Mouse (Mus musculus) spleen, adult 12 weeks (tissue): ENCODE measurements around the gene Cfap74.
"Not testable (repeated sequence)": the region's sequence is repeated elsewhere in the genome, so short reads cannot be mapped to it uniquely, and the experiment has no call there.

Experiments used
- DNase-seq: peaks from one replicate; pipeline ENCODE4 v3.0.0; 2022; ENCODE audit warnings: low spot score

Cfap74 gene

GRCm38 (mm10) chr4:155469590-155470262, 60.7 kb downstream of the Cfap74 start:
- no peak for DNase-seq

DNA sequence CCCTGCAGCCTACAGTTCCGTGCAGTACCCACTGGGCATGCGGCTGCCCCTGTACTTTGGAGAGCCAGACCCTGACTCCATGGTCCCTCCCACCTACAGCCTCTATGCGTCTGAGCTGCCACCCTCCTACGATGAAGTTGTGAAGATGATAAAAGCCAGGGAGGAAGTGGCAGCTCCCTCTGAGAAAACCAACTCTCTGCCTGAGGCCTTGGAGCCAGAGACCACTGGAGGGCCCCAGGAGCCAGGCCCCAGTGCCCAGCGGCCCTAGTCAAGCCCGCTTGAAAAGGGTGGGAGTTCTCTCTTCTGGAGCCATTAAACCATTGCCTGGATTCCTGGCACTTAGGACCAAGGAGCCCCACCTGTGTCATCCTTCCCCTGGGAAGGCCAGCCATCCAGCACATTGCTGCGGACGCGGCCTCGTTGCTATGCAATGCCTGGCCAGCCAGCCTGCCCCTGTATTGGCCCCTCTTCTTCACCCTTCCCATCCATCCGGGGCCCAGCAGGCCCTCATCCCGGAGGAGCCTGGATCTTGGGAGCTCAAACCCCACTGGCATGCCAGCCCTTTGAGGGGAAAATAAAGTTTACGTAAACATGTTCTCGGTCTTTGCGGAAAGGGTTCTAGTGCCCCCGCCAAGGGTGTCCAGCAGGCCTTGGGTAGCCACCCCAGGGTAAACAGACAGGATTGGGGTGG, 61.4 kb downstream of the Cfap74 start:
- no peak for DNase-seq

- no peak for DNase-seq
These were observed 62.0 kb downstream of the Cfap74 start for GRCm38 (mm10) chr4:155470997-155471396.

DNA sequence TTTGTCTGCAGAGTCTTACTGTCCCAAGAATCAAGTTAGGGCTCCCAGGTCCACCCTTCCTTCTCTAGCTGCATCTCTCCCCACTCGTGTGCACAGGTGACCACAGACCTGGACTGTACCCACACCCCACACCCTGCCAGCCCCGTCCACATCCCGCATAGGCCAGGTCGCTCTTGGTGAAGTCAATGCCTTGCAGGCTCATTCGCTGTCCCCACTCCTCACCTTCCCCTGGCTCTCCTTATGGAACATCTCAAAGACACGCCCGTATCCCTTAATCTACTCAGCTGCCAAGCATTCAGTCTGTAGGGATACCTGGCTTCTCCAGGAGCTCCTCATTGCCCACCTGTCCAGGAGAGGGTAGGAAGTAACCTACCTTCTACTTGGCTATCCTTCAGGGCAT, 62.4 kb downstream of the Cfap74 start:
- no peak for DNase-seq

- no peak for DNase-seq
These were observed 63.8 kb downstream of the Cfap74 start for GRCm38 (mm10) chr4:155472716-155473290.

DNA sequence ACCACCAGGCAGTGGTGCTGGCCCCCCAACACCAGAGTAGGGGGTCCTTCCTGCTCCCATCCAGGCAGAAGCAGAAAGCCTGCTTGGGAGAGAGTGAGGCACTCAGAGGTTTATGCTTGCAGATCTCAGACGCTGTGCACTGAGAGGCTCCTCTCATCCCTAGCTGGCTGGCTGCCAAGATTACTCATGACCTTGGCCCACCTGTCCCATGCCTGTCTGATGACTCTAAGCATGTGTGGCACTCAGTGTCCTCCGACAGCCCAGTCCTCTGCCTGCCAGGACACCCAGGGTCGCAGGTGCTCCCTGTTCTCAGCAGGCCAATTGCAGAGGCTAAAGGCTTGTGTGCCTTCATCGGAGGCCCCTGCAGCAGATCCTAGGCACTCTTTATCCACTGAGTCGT, 64.3 kb downstream of the Cfap74 start:
- no peak for DNase-seq

- DNase-seq = not testable (repeated sequence)
These were observed 64.8 kb downstream of the Cfap74 start for GRCm38 (mm10) chr4:155473796-155474195.

DNA sequence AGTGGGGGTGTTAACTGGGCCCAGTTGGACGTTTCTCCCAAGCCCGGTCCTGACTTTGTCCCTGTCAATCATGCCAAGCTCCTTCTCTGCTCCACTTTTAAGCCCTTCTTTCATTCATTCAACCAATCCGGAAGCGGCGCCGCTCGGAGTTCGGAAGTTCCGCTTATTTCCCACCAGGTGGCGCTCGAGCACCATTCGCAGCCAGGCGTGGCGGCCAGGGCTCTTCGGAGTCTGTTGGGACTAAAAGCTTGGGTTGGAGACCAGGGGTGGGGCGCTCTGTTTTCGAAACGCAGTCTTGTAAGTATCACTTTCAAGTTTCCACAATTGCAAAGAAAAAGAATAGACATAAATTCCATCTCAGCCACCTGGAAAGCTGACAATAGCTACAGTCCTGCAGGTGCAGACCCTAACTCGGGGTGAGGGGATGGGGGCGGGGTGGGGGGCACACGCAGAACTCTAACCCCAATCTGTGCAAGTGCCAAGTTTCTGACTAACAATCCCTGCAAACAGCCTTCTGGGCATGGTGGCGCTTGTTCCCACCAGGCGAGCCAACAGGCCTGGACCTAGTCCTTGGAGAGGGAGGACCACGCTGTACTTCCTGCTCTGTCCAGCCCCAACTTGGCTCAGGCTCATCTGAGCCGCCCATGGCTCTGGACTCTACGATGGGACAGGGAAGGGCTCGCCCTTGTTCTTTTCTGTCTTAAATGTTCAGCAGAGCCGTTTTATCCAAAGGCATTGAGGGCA, 72.6 kb downstream of the Cfap74 start:
- peak; percentile 71 for DNase-seq

DNA sequence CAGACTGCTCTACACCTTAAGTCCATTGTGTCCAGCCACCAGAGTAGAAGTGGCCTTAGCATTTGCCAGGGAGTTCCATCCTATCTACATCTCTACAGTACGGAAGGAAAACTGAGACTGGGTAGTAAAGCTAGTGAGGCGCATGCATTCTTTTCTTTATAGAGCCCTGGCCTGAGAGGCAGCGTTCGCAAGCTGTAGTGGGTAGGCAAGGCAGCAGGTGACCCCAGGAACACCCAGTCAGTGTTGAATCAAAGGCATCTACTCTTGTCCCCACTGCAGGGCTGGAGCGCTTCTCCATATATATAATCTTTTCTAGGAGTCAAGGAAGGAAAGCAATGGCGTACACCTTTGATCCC, 73.1 kb downstream of the Cfap74 start:
- no peak for DNase-seq

DNA sequence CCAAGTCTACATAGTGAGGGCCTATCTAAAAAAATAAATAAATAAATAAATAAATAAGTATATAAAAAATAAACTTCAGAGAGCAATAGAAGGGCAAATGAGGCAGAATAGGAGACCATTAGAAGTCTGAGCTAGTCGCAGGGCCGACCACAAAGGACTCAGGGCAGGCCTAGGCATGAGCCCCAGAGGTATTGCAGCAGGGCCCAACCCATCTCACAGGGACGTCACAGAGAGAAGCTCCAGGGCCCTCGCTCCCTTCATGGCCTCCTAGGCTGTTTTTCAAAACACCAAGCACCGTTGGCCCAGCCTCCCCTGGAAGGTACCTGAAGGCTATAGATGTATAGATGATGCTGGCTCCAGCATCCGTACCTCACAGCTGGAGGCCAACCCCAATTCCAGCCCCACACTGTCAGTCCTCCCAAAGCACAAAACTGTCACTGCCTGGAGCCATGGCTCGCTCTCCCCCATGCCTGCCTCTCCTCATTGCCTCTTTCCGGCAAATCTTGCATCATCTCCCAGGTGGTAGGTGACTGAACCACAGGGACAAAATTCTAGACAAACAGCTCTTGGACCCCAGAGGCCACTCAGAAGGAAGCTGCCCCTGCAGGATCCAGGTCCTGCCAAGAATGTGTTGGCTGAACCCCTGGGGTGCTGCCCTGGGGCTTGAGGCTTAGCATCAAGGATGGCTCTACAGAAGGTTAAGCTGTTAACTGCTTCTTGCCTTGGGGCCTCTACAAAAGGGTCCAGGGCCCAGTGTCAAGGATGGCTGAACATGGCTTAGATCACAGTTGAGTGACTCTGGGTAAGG, 73.9 kb downstream of the Cfap74 start:
- DNase-seq = no peak

DNA sequence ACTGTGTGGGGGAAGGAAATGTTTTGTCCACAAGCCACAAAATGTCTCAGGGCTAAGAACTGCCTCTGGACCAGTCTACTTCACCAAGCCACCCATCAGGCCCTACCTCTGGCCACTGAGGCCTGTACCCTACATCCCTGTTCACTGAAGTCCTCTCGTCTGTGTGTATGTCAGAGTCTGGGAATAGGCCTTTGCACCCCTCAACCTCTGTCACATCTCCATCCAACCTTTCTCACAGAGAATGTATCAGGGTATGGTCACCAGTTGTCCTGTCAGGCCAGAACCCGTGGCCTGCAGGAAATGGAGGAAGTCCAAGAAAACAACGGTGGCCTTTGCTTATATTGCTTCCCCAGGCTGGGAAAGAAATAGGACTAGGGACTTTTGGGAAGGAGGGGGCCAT, 76.5 kb downstream of the Cfap74 start:
- DNase-seq = no peak

- DNase-seq = no peak
These were observed 78.8 kb downstream of the Cfap74 start for GRCm38 (mm10) chr4:155487746-155488145.

DNA sequence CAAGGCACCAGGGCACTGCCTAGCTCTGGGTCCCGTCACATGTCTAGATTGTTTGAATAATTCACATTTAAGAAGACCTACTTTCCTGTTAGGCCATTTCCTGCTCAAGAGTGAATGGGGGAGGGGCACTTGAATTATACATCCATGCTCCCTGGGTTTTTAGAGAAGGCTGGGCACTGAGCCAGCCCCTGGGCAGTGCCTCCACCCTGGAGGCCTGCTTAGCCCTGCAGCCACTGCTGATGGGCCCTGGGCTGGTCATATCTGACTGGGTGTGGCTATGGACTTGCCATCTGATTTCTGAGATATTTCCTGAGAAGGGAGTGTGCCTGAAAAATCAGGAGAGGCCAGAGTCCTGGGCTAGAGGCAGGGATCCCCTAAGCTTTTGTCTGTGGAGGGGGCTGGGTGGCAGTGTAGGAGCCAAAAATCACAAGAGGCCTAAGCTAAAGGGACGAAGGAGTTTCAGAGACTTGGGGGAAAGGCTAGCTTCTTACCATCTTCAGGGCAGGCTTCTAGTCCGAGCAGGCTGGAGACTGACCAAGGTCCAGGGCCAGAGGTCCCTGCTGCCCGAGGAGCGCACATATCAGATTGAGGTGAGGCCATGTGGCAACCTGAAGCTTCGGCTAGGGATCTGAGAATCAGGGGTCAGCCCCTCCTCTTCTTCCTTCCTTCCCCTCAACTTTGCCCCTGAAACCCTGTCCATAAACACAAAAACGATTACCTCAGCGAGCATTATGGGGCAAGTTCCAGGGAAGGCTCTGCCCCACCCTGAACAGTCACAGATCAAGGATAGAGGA, 79.4 kb downstream of the Cfap74 start:
- peak; percentile 37 for DNase-seq

GRCm38 (mm10) chr4:155489101-155489970, 80.3 kb downstream of the Cfap74 start:
- DNase-seq = no peak

- DNase-seq = no peak
These were observed 81.5 kb downstream of the Cfap74 start for GRCm38 (mm10) chr4:155490456-155490855.

- peak; percentile 86 for DNase-seq
These were observed 82.1 kb downstream of the Cfap74 start, which contains the start of gene Gnb1 for GRCm38 (mm10) chr4:155490990-155491504. Gnb1 (plus strand) TSS chr4:155491361.

DNA sequence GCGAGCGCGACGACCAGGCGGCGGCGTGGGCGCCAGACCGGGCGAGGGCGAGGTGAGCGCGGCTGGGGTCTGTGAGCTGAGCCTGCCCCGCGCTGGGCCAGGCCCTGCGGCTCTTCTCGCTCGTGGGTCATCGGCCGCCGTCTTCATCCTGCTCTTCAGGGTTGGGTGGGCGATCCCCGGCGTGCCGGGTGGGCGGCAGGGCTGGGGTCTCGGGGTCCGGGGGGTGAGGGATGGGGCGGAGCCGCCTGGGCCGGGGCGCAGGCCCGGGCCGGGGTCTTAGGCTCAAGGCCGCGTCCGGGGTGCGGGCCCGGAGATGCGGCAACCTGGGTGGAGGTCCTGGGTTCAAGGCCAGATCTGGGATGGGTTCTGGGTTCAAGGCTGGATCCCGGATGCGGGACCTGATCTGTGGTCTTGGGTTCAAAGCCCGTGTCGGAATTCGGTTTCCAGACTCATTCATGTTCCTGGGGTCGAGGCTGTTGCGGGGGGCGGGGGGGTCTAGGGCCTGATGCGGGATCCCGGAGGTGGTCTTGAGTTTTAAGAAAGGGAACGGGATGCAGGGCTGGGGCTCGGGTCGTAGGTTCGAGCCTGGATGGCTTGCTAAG, 82.6 kb downstream of the Cfap74 start:
- DNase-seq = no peak

DNA sequence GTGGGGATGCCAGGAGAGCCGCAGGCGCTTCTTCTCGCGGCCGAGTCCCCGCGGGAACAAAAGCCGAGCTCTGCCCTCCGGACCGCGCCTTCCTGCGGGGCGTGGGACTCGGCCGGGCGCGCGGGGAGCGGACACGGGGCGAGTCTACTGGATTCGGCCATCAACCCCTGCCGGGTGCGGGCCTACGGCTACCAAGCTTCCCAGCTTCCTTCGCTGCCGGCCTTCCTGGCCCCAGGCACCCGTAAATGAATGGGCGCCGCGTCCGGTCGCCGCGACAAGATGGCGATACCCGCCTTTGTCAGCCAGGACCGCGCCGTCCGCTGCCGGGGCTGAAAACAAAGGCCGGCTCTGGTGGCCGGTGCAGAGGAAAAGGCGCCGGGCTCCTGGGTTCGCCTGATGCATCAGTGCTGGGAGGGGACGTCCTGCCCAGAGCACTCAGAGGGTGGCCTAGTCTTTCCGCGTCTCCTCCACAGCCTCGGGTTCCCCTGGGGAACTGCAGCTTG, 83.2 kb downstream of the Cfap74 start:
- peak; percentile 45 for DNase-seq

DNA sequence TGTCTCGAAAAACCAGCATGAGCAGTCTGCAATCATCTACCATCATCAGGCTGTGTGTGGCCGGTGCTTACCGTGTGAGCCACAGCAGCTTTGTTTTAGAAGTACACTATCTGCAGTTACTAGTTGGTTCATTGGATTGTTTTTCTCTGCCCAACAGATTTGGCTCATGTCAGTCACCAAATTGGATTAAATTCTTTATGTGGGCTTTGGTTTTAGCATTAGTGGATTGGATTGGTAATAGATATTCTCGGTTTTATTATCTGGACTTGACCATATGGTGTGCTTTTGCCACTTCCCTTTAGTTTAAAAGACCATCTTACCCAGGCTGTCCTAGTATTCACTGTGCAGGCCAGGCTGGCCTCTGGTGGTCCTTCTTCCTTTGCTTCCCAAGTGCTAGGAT, 85.9 kb downstream of the Cfap74 start:
- no peak for DNase-seq
